Mouse (Mus musculus): ENCODE results near the gene Dstyk. TPM values are rescaled to one million over a fixed set of nuclear protein-coding genes. Genes with fewer than 3 reads are reported as not detected.
"Not testable (repeated sequence)": the region's sequence is repeated elsewhere in the genome, so short reads cannot be mapped to it uniquely, and the experiment has no call there.

The Dstyk gene
- polyA plus RNA-seq, 1 experiment from 2014 or later: 10.6 TPM

DNA sequence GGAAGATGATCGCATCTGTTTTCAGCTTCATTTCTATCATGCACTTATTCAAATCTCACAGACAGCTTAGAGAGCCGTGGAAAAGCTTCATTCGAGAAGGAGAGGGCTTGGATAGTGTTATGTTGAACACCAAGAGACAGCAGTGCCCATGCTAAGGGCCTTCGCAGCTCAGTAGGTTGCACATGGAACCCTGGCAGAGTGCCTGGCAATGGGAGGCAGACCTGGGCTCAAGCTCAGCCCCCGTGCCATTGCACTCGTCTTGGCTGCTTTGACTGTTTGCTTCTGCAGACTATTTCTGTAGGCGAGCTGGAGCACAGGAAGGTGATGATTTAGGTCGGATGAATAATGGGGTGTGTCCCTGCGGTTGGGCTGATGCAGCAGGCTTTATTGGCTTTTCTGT is 14.4 kb downstream of the Dstyk start:
- no peak for DNase-seq (ENCODE audit: low spot score)
- H3K27ac ChIP-seq: peak overlapping the region; percentile 50; the same call in 1 of the 2 replicates
- no peak overlapping the region for H3K4me3 ChIP-seq

DNA sequence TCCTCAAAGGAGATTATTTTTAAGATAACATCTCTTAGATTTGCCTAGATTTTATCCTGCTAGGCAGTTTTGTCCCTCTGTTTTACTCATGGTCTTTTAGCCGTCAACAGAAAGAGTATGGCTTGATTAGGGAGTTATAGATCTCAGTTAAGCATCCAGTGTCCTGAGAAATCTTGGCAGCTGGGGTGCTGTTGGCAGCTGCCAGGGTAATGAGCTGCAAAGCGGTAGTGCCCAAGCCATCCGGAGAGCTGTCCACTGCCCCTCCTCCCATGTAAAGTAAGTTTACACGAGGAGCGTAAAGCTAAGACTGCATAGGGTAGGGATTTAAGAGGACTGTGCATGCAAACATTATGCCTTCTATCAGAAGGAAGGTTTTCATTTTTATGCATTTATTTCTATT is 16.0 kb downstream of the Dstyk start:
- Histone ChIP-seq H3K4me3 (no peak overlapping the region), H3K36me3 (peaks cover 13% of the 10 kb centered on the region), H3K9me3 (no peaks in the 10 kb centered on the region), H3K4me1 (replicated peaks) (peaks cover 19% of the 10 kb centered on the region), H3K27me3 (ENCODE audit: insufficient read depth, poor library complexity, severe bottlenecking) (no peaks in the 10 kb centered on the region), H3K27ac (no peak overlapping the region)
- 87% methylated on average over 5 of the region's 5 CpGs for WGBS
- DNase-seq (ENCODE audit: low spot score): no peak

More for the DNA sequence above, 14.4 kb downstream of the Dstyk start:
- Histone ChIP-seq H3K4me1 (replicated peaks) (peaks cover 16% of the 10 kb centered on the region), H3K36me3 (peaks cover 13% of the 10 kb centered on the region), H3K27me3 (ENCODE audit: insufficient read depth, poor library complexity, severe bottlenecking) (no peaks in the 10 kb centered on the region), H3K9me3 (no peaks in the 10 kb centered on the region)
- 88% methylated on average over 9 of the region's 9 CpGs for WGBS

GRCm38 (mm10) chr1:132434032-132434431 is 16.7 kb downstream of the Dstyk start:
- H3K27me3 ChIP-seq (ENCODE audit: insufficient read depth, poor library complexity, severe bottlenecking): no peaks in the 10 kb centered on the region
- peaks cover 13% of the 10 kb centered on the region for H3K36me3 ChIP-seq
- H3K4me3 ChIP-seq: no peak overlapping the region
- 93% methylated on average over 12 of the region's 12 CpGs for WGBS
- no peak overlapping the region for H3K27ac ChIP-seq
- DNase-seq (ENCODE audit: low spot score): no peak
- H3K4me1 ChIP-seq (replicated peaks): peaks cover 19% of the 10 kb centered on the region
- H3K9me3 ChIP-seq: no peaks in the 10 kb centered on the region

GRCm38 (mm10) chr1:132436320-132436958 is 19.1 kb downstream of the Dstyk start:
- DNase-seq (ENCODE audit: low spot score): no peak
- no peak overlapping the region for H3K27ac ChIP-seq
- no peak overlapping the region for H3K4me3 ChIP-seq
- WGBS: 82% methylated on average over 4 of the region's 4 CpGs
- no peaks in the 10 kb centered on the region for H3K27me3 ChIP-seq (ENCODE audit: insufficient read depth, poor library complexity, severe bottlenecking)
- peaks cover 4% of the 10 kb centered on the region for H3K9me3 ChIP-seq
- 0 out of 2 replicates have a peak, but pooled peaks cover 9% of the 10 kb centered on the region for H3K4me1 ChIP-seq (replicated peaks)
- peaks cover 37% of the 10 kb centered on the region for H3K36me3 ChIP-seq

DNA sequence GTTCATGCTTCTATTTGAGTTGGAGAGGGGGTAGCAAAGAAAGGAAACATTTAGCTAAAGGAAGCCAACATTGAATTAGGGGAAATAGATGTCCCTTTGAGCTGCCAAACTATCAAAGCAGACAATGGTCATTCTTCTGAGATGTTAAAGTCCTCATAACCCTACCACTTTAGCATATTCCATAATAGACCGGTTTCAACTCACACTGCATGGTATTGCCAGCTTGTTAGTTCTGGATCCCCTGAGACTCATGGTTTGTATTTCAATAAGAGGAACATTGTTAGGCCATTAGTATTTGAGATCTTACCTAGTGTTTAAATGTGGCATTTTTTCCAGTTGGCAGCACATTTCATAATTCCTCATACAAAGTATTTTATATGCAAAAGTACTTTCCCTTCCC is 19.6 kb downstream of the Dstyk start:
- H3K4me3 ChIP-seq: no peak overlapping the region
- 0 out of 2 replicates have a peak, but pooled peaks cover 9% of the 10 kb centered on the region for H3K4me1 ChIP-seq (replicated peaks)
- H3K9me3 ChIP-seq: peaks cover 4% of the 10 kb centered on the region
- no peak overlapping the region for H3K27ac ChIP-seq
- no peaks in the 10 kb centered on the region for H3K27me3 ChIP-seq (ENCODE audit: insufficient read depth, poor library complexity, severe bottlenecking)
- no peak for DNase-seq (ENCODE audit: low spot score)
- peaks cover 41% of the 10 kb centered on the region for H3K36me3 ChIP-seq
- 75% methylated on average over 1 of the region's 1 CpGs for WGBS

DNA sequence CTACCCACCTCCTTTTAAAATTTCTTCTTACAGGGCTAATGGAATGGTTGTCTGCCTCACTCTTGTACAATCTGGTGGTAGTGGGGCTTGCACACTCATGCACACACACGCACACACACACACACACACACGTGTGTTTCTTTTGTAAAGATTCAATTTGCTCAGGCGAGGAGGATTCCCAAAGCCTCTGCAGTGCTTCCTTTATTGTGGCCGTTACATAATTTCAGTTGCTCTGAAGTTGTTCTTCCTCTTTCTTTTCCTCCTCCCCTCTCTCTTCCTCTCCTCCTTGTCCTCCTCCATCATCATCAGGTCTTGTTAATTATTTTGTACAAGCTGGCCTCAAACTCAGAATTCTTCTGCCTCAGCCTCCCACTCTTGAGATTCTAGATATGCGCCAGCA is 20.0 kb downstream of the Dstyk start:
- Histone ChIP-seq H3K4me1 (replicated peaks) (0 out of 2 replicates have a peak, but pooled peaks cover 9% of the 10 kb centered on the region), H3K9me3 (peaks cover 4% of the 10 kb centered on the region), H3K27me3 (ENCODE audit: insufficient read depth, poor library complexity, severe bottlenecking) (no peaks in the 10 kb centered on the region), H3K4me3 (no peak overlapping the region), H3K27ac (no peak overlapping the region), H3K36me3 (peaks cover 46% of the 10 kb centered on the region)
- DNase-seq (ENCODE audit: low spot score): no peak
- 86% methylated on average over 5 of the region's 5 CpGs for WGBS

- no peak overlapping the region for H3K27ac ChIP-seq
- peaks cover 4% of the 10 kb centered on the region for H3K9me3 ChIP-seq
- DNase-seq (ENCODE audit: low spot score): no peak
- H3K4me1 ChIP-seq (replicated peaks): 0 out of 2 replicates have a peak, but pooled peaks cover 5% of the 10 kb centered on the region
- H3K4me3 ChIP-seq: no peak overlapping the region
- H3K27me3 ChIP-seq (ENCODE audit: insufficient read depth, poor library complexity, severe bottlenecking): no peaks in the 10 kb centered on the region
- 75% methylated on average over 1 of the region's 1 CpGs for WGBS
- H3K36me3 ChIP-seq: peaks cover 40% of the 10 kb centered on the region
Observed at GRCm38 (mm10) chr1:132440896-132441435, 23.6 kb downstream of the Dstyk start.

DNA sequence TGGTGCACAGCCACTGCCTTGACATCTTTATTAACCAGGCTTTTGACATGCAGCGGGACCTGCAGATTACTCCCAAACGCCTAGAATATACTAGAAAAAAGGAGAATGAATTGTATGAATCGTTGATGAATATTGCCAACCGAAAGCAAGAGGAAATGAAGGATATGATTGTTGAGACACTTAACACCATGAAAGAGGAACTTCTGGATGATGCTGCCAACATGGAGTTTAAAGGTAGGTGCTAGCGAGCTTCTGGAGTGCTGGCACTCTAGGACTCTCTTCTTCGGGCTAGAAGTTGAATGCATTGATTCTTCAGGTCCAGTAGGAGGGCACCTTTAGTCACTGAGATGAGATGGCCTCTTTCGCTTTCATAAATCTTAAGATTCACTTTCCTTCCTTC is 32.4 kb downstream of the Dstyk start:
- no peak overlapping the region for H3K4me3 ChIP-seq
- no peaks in the 10 kb centered on the region for H3K4me1 ChIP-seq (replicated peaks)
- peaks cover 53% of the 10 kb centered on the region for H3K36me3 ChIP-seq
- H3K27ac ChIP-seq: no peak overlapping the region
- DNase-seq (ENCODE audit: low spot score): no peak
- H3K9me3 ChIP-seq: no peaks in the 10 kb centered on the region
- no peaks in the 10 kb centered on the region for H3K27me3 ChIP-seq (ENCODE audit: insufficient read depth, poor library complexity, severe bottlenecking)
- WGBS: 92% methylated on average over 7 of the region's 7 CpGs

- Histone ChIP-seq H3K9me3 (no peaks in the 10 kb centered on the region), H3K27ac (no peak overlapping the region), H3K4me1 (replicated peaks) (no peaks in the 10 kb centered on the region), H3K36me3 (peaks cover 61% of the 10 kb centered on the region), H3K27me3 (ENCODE audit: insufficient read depth, poor library complexity, severe bottlenecking) (no peaks in the 10 kb centered on the region), H3K4me3 (no peak overlapping the region)
- WGBS: 88% methylated on average over 5 of the region's 5 CpGs
- DNase-seq (ENCODE audit: low spot score): no peak
Observed at GRCm38 (mm10) chr1:132464651-132465050, 47.3 kb downstream of the Dstyk start.

- Histone ChIP-seq H3K27ac (no peak overlapping the region), H3K4me3 (no peak overlapping the region), H3K27me3 (ENCODE audit: insufficient read depth, poor library complexity, severe bottlenecking) (no peaks in the 10 kb centered on the region), H3K4me1 (replicated peaks) (no peaks in the 10 kb centered on the region), H3K9me3 (no peaks in the 10 kb centered on the region), H3K36me3 (peaks cover 27% of the 10 kb centered on the region)
- no peak for DNase-seq (ENCODE audit: low spot score)
Observed at GRCm38 (mm10) chr1:132468926-132469325, 51.6 kb downstream of the Dstyk start.

DNA sequence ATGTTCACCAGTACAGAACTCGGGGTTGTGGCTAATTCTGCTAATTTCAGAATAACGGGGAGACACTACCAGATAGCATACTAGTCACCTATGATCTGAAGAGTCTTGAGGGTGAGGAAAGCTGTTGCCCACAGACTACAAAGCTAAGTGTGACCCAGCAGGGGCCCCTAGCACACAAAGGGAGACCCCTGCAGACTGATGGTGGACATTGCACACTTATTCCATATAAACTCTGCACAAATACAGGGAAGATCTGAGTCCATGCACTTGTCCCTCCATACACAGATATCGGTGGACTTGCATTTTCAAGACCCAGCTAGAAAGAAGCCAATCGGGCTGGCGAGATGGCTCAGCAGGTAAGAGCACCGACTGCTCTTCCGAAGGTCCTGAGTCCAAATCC is 52.2 kb downstream of the Dstyk start:
- 89% methylated on average over 7 of the region's 7 CpGs for WGBS
- no peaks in the 10 kb centered on the region for H3K9me3 ChIP-seq

GRCm38 (mm10) chr1:132470031-132470430 is 52.7 kb downstream of the Dstyk start:
- H3K4me3 ChIP-seq; H3K27ac ChIP-seq; H3K27me3 ChIP-seq (ENCODE audit: insufficient read depth, poor library complexity, severe bottlenecking); H3K4me1 ChIP-seq (replicated peaks); H3K9me3 ChIP-seq; DNase-seq (ENCODE audit: low spot score): not testable (repeated sequence)
- 90% methylated on average over 1 of the region's 1 CpGs for WGBS
- H3K36me3 ChIP-seq: peaks cover 16% of the 10 kb centered on the region

More for the DNA sequence above, 52.2 kb downstream of the Dstyk start:
- no peak for DNase-seq (ENCODE audit: low spot score)
- Histone ChIP-seq H3K27me3 (ENCODE audit: insufficient read depth, poor library complexity, severe bottlenecking) (no peaks in the 10 kb centered on the region), H3K36me3 (peaks cover 21% of the 10 kb centered on the region), H3K4me3 (no peak overlapping the region), H3K27ac (no peak overlapping the region), H3K4me1 (replicated peaks) (no peaks in the 10 kb centered on the region)

GRCm38 (mm10) chr1:132471032-132471431 is 53.7 kb downstream of the Dstyk start:
- no peak overlapping the region for H3K27ac ChIP-seq
- H3K4me3 ChIP-seq: no peak overlapping the region
- WGBS: 90% methylated on average over 2 of the region's 2 CpGs
- H3K9me3 ChIP-seq: no peaks in the 10 kb centered on the region
- peaks cover 9% of the 10 kb centered on the region for H3K36me3 ChIP-seq
- DNase-seq (ENCODE audit: low spot score): no peak
- no peaks in the 10 kb centered on the region for H3K27me3 ChIP-seq (ENCODE audit: insufficient read depth, poor library complexity, severe bottlenecking)
- peaks cover 8% of the 10 kb centered on the region for H3K4me1 ChIP-seq (replicated peaks)

Measured in hindbrain, embryonic 10.5 days (tissue).